Mouse (Mus musculus): ENCODE measurements at regions not wholly inside any gene's neighbourhood (a gene's known extent, or its start where the extent isn't known, plus 50 kb on each side); places are given as distances from the start of the nearest gene placed in this dataset.

DNA sequence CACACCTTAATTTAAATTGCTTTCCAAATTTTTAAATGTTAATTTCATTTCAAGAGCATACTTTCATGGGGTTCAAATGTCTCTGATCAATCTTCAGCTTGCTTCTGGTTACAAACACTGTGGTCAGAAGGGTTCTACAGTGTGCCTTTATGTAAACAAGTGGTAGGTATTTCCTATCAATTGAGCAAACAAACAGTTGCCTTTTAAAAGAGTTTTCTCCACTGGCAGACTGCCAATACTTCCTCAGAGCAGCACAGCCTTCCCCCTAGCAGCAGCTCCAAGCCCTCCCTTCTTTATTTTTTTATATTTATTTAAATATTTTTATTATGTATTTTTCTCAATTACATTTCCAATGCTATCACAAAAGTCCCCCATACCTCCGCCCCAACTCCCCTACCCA lies 977.8 kb downstream of the Fstl5 start:
- DNase-seq = no peak

- no peak for DNase-seq
Observed at GRCm38 (mm10) chr3:77075055-77075454, 1001.0 kb downstream of the Fstl5 start.

DNA sequence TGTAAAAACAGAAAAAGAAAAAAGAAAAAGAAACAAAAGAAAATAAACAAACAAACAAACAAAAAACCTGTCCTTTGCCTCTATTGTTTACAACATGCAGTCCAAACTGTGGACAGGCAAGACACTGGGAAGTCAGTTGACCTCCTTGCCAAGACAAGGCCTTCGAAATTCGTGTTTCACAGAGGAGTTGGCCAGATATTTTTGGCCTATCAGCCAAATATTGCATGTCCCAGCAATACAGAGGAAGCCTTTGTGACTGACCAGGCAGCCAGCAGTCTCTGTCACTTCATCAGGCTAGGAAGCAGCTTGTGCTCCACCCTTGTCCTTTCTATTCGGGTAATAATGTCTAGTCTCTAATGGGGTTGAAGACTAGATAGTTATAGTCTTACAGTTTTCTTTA lies 1017.7 kb downstream of the Fstl5 start:
- DNase-seq = no peak

- no peak for DNase-seq
Observed at GRCm38 (mm10) chr3:77112969-77113368, 1038.9 kb downstream of the Fstl5 start.

DNA sequence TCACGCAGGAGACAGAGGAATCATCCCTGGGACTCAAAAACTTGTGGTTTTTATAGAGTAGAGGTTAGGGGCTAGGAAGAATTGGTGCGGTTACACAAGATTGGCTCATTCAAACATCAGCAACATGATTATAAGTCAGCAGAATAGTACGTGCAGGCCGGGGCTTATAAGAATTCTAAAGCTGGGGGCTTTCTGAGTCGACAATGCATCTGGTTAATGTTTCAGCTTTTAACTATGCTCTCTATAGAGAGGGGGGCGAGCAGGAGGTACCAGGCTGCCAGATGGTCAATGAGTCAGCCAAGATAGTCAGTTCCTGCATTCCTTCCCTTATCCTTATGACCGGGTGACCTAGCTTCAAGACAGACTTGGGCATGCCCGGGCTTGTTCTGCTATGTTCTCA lies 1046.5 kb downstream of the Fstl5 start:
- no peak for DNase-seq

GRCm38 (mm10) chr3:77151636-77152035 lies 1077.6 kb downstream of the Fstl5 start:
- DNase-seq = no peak

GRCm38 (mm10) chr3:77197828-77198227 lies 1123.8 kb downstream of the Fstl5 start:
- no peak for DNase-seq

- peak; percentile 4 for DNase-seq
Observed at GRCm38 (mm10) chr3:77198265-77198664, 1124.2 kb downstream of the Fstl5 start.

DNA sequence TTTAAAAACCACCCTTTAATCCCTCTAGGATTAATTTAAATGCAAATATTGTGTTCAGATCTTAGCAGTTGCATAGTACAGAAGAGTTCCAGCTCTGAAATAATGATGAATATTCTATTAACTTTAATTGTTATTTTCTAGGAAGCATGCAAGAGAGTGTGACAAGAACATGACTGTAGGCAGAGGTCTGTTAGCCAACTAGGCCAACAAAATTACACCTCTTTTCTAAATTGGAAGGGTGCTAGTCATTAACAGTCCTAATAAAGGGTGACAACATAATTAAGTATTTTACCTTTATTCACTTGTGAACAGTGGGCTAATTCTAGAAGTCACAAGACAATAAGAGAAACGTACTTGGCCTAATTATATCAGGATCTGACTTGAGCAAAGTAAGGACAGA lies 1151.9 kb downstream of the Fstl5 start:
- no peak for DNase-seq

All from layer of hippocampus, adult 9-11 months (tissue).